Mouse (Mus musculus): Measurements from ENCODE around the gene Megf11.

Gene Megf11

GRCm38 (mm10) chr9:64528061-64528460 lies 142.6 kb downstream of the Megf11 start:
- no peak for DNase-seq

- no peak for DNase-seq
Observed at GRCm38 (mm10) chr9:64528595-64528994, 143.2 kb downstream of the Megf11 start.

- DNase-seq = no peak
Observed at GRCm38 (mm10) chr9:64531935-64532334, 146.5 kb downstream of the Megf11 start.

DNA sequence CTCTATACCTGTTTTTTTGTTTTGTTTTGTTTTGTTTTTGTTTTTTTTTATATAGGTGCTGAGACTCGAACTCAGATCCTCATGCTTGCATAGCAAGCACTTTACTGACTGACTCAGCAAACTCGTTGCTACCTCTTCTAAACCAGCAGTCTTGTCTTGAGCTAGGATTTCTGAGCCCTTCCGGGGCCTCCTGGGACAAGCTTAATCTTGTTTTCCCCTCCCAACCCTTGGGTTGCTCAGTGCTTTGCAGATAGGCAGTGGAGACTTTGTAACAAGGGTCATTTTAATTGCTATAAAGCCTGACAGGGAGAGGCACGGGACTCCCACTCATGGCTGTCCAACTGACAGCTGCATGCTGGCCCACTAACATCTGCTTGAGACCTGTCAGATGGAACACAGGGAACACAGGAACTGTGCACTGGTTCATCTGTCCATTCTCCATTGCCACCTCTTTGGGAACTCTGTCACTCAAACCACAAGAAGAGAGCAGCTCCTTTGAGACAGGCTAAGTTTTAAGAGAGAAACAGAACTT lies 147.4 kb downstream of the Megf11 start:
- DNase-seq = no peak

- no peak for DNase-seq
Observed at GRCm38 (mm10) chr9:64533488-64534119, 148.2 kb downstream of the Megf11 start.

DNA sequence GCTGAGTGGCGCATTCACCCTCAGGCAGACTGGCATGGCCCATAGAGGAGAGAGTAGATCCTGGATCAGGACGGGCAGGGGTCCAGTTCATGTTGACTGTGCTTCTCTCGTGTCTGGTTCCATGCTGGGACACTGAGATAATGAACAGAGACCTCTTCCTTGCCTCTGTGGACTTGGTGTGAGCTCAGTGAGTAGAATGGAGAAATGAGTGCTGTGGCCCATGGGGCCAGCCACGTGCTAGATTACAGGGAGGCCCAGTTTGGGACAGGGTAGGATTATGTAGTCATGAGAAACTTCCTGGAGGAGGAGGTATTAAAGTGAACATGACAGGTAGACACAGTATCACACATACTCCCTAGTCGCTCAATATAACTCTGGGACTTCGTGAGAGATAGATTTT lies 148.9 kb downstream of the Megf11 start:
- DNase-seq = no peak

- no peak for DNase-seq
Observed at GRCm38 (mm10) chr9:64534856-64535539, 149.6 kb downstream of the Megf11 start.

DNA sequence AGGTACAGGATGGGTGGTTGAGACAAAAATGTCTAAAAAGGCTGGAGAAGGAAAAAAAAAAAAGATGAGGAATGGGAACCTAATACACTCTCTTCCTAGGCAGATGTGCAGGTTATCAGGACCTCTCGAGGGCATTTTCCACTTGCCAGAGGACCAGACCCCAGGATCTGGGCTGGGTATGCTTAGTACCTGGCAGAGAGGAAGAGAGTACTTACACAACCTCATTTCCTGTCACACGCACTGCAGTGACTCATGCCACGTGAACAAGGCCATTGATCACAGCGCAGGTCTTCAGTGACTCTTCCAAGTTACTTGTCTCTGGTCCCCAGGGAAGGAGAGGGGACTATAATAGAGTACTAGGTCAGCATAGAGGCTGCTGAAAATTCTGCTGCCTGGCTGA lies 152.4 kb downstream of the Megf11 start:
- DNase-seq = no peak

DNA sequence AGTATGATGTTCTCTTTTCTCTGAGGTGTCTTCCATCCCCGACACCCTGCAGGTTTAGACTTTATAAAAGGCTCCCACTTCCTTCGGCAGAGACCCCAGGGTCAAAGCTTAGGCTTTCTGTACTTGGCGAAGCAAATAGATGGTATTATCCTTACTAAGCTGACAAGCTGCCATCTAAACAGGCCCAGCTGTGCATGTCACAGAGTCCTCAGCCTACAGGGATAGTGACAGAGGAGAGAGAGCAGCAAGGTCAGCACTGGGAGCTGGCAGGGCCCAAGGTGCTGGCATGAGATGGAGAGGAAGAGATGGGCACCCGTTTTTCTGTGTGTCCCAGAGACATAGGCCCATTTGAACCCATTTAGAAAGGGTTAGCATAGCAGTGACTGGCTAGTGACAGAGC lies 156.8 kb downstream of the Megf11 start:
- DNase-seq = no peak

GRCm38 (mm10) chr9:64543125-64543524 lies 157.7 kb downstream of the Megf11 start:
- no peak for DNase-seq

GRCm38 (mm10) chr9:64546344-64546991 lies 161.0 kb downstream of the Megf11 start:
- peak; percentile 16 for DNase-seq

DNA sequence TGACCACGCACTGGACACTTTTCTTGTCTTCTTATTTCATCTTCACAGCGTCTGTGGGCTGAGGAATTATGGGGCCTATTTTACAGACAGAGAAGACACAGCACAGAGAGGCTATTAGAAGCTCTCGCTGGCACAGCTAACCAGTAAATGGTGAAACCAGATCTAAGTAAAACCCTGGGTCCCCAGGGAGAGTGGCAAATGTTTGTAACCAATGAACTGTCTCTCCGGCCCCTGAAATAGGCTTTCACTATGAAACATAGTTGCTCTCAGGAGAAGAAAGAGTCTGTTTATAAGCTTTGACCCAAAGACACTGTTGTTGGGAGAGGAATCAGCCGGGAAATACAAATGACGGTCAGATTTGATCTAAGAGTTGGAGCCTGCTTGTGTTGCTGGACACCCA lies 162.9 kb downstream of the Megf11 start:
- DNase-seq = no peak

DNA sequence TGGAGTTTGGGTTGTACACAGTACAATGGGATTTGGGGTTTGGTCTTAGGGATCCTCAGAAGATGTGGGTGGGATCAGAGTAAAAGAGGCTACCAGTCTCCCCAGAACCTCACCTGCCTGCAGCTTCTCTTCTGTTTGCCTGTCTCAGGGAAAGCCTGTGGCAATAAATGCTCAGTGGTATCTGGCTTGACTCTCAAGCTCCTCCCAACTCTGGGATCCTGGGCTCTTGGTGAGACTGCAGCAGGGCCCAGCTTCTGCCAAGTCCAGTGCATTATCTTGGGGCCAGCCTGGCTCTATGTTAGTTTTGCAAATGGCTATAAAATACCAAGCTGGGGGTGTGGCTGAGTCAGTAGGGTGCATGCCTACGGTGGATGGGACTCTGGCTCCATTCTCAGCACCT lies 165.9 kb downstream of the Megf11 start:
- DNase-seq = no peak

GRCm38 (mm10) chr9:64552046-64552445 lies 166.6 kb downstream of the Megf11 start:
- DNase-seq = no peak

GRCm38 (mm10) chr9:64553441-64553840 lies 168.0 kb downstream of the Megf11 start:
- no peak for DNase-seq

DNA sequence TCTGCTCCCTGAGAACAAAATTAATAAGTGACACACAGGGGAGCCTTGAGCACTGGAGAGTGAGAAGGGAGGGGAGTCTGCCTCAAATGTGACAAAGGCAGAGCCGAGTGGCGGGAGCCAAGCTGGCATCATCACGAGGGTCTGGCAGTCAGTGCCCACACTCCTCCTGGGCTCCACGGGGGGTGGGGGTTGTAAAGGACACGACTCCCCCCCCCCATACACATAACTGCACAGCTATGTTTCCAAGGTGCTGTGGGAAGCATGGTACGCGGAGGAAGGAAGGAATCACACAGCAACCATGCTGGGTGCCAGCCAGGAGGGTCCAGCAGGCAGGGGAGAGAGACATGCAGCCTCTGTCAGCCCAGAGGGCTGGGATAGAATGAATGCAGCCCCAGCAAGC lies 170.2 kb downstream of the Megf11 start:
- no peak for DNase-seq

DNA sequence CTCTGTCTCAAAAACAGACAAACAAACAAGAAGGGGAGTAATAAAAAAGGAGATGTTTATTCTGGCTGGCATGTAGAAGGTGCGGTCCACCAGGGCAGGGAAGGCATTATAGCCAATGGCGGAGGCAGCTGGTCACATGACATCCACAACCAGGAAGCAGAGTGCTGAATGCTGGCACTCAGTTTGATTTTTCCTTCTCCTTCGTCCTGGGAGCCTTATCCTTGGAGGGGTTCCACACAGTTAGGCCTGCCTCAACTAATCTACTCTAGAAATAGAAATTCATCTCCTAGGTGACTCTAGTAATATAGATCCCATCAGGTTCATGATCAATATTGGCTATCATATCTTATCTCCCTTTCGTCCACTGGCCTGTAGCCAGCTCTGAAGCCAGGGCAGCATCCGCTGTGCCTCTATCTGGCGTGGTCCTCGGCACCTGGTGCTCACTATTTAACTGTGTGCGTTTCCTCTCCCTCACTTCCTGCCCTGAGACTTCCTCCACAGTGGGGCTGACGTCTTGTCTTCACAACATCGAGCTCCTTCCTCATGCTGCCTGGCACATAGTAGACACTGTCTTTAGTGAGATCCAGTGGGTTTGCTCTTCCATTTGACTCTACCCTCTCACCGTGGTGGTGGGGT lies 171.8 kb downstream of the Megf11 start:
- no peak for DNase-seq

DNA sequence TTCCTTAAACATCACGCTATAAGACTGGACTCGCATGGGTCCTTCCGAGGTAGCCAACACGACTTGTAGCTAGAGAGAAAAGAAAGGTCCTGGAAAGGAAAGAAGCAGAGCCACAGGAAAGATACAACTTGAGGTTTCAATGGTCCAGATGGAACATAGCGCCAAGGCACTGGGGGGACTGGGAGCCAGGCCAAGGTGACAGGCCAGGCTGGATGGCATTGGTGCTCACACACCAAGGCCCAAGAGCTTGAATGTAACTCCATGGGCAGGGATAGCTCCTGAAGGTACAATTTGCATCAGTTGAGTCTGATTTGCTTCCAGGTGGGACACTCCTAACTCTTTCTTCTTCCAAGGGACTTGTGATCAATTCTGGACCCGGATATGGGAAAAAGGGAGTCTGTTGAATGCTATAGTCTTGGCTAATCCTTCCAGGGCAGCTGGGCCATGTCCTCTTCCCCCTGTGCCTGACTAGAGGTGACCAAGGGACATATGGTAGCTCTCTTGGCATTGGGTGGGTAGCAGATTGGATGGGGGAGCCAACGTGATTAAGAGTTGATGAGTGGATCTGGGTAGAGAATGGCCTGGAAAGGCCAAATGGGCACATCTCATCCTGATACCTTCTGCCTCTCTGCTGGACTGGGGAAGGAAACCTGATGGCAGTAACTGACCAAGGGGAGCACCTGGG lies 172.6 kb downstream of the Megf11 start:
- DNase-seq = no peak

DNA sequence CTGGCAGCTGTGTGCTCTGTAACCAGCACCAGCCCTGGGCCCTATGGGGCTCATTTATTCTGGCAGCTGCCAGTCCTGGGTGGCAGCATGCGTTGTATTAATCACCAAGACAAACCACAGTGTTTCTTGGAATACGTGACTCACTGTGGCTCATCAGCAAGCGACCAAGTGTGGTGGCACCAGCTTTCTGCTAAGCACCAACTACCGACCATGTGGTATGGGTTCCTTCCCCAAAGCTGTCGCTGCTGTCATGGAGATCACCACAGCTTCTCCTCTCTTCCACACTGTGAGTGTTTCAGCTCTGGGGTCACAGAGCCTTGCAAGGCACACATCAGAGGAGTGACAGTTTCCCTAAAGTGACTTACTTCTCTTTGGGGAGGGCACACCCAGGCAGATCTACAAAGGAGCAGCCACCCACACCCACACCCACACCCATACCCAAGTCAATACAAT lies 178.9 kb downstream of the Megf11 start:
- DNase-seq = no peak

GRCm38 (mm10) chr9:64565915-64566314 lies 180.5 kb downstream of the Megf11 start:
- no peak for DNase-seq

- no peak for DNase-seq
Observed at GRCm38 (mm10) chr9:64566376-64566775, 180.9 kb downstream of the Megf11 start.

GRCm38 (mm10) chr9:64567482-64567881 lies 182.1 kb downstream of the Megf11 start:
- DNase-seq = peak; percentile 21

Measured in kidney, adult 9 months (tissue).